Mouse (Mus musculus) limb, embryonic 14.5 days (tissue): ENCODE measurements at regions not wholly inside any gene's neighbourhood (a gene's known extent, or its start where the extent isn't known, plus 50 kb on each side); places are given as distances from the start of the nearest gene placed in this dataset.

Experiments used
- ATAC-seq: fragments of 200-750 bp; cut with Nextera tagmentation; 2 replicates; pipeline ENCODE4 v1.8.0; 2017; ENCODE audit warnings: low read depth, moderate number of reproducible peaks, moderate TSS enrichment; ENCODE audit not compliant: low FRiP score
- DNase-seq: peaks from one replicate; pipeline ENCODE4 v3.0.0-alpha.2; 2015; ENCODE audit warnings: low spot score
- H3K27ac ChIP-seq: fragments of 300-500 bp; sonication (generic); replicated peaks from 2 replicates; pipeline ENCODE4 v1.5.1; 2014; ENCODE audit warnings: low read depth, mild to moderate bottlenecking, low read length, moderate library complexity, mixed read lengths
- H3K27me3 ChIP-seq: fragments of 300-500 bp; sonication (generic); 2 replicates; pipeline ENCODE4 v1.6.1; 2014; ENCODE audit warnings: low read length, mixed read lengths; ENCODE audit not compliant: control insufficient read depth, insufficient read depth
- H3K36me3 ChIP-seq: fragments of 300-500 bp; sonication (generic); 2 replicates; pipeline ENCODE4 v1.6.1; 2014; ENCODE audit warnings: mild to moderate bottlenecking, low read length, moderate library complexity, mixed read lengths; ENCODE audit not compliant: control insufficient read depth, insufficient read depth
- H3K4me1 ChIP-seq: fragments of 300-500 bp; sonication (generic); 2 replicates; pipeline ENCODE4 v1.6.1; 2014; ENCODE audit warnings: antibody characterized with exemption, low read length, mixed read lengths; ENCODE audit not compliant: control insufficient read depth, insufficient read depth
- H3K4me2 ChIP-seq: fragments of 300-500 bp; sonication (generic); replicated peaks from 2 replicates; pipeline ENCODE4 v1.6.1; 2014; ENCODE audit warnings: low read depth, mild to moderate bottlenecking, low read length, moderate library complexity; ENCODE audit not compliant: severe bottlenecking
- H3K4me3 ChIP-seq: fragments of 300-500 bp; sonication (generic); replicated peaks from 2 replicates; pipeline ENCODE4 v1.5.1; 2014; ENCODE audit warnings: low read length
- H3K9ac ChIP-seq: fragments of 300-500 bp; sonication (generic); 2 replicates; pipeline ENCODE4 v1.6.1; 2014; ENCODE audit warnings: mild to moderate bottlenecking, low read depth, low read length, moderate library complexity; ENCODE audit not compliant: severe bottlenecking
- H3K9me3 ChIP-seq: fragments of 300-500 bp; sonication (generic); 2 replicates; pipeline ENCODE4 v1.6.1; 2016; ENCODE audit warnings: low read length; ENCODE audit not compliant: control insufficient read depth
- POLR2A ChIP-seq: fragments of 200-500 bp; IDR thresholded peaks from 2 replicates; pipeline ENCODE4 v1.8.0; 2012; ENCODE audit warnings: inconsistent platforms, mild to moderate bottlenecking, moderate library complexity, borderline replicate concordance; ENCODE audit not compliant: insufficient read depth, insufficient read length; ENCODE audit errors: extremely low read depth
- WGBS: fragments of 180-500 bp; shearing (Covaris S2); extraction: QIAGEN DNeasy Blood & Tissue Kit; methylation state at CpG from one replicate; pipeline ENCODE4 v1.1.7; 2014; 5-methylcytosine and 5-hydroxymethylcytosine counted together

DNA sequence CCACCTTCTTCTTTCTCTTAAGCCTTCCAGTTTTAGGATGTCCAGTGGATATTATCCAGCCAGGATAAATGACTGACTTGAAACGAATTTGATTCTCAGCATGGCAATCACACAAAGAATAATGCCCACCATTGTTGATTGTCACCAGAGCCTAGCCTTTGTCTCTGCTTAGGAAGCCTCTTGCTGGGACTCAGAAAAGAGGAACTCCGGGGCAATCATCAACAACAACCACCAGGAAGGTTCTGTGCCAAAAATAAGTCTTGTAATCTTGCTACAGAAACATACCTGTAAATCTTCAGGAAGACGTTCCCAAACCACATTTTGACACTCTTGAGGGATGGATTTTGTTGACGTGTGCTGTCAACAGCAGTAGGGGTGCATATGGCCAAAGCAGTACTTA lies 268.2 kb upstream of the Acvr2a start:
- Histone ChIP-seq H3K36me3 (no peaks in the 10 kb centered on the region), H3K27ac (no peak overlapping the region), H3K4me2 (no peak overlapping the region), H3K9ac (no peak overlapping the region), H3K4me1 (no peaks in the 10 kb centered on the region), H3K4me3 (no peak overlapping the region), H3K27me3 (no peaks in the 10 kb centered on the region), H3K9me3 (no peaks in the 10 kb centered on the region)
- ATAC-seq (no peak), DNase-seq (no peak)
- 76% methylated on average over 4 of the region's 4 CpGs for WGBS
- TF ChIP-seq POLR2A, result no peak

DNA sequence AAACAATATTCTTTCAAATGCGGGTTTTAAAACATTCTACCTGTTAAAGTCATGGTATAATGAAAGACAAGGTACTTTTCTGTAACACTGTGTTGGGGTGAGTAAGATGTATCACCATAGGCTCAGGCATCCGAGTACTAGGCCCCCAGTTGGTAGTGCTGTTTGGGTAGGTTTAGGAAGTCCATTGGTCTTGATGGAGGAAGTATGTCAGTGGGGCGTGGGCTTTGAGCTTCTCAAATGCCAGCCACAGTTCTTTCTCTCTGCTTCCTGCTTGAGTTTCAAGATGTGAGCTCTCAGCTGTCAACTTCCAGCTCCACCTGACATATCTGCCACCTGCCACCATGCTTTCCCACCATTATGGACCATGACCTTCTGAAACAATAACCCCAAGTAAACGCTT lies 267.7 kb upstream of the Acvr2a start:
- Histone ChIP-seq H3K27me3 (no peaks in the 10 kb centered on the region), H3K9ac (no peak overlapping the region), H3K4me3 (no peak overlapping the region), H3K9me3 (no peaks in the 10 kb centered on the region), H3K4me2 (no peak overlapping the region), H3K4me1 (no peaks in the 10 kb centered on the region), H3K36me3 (no peaks in the 10 kb centered on the region), H3K27ac (no peak overlapping the region)
- no peak for ATAC-seq
- DNase-seq, result no peak
- 79% methylated on average over 4 of the region's 4 CpGs for WGBS
- no peak for TF ChIP-seq POLR2A

DNA sequence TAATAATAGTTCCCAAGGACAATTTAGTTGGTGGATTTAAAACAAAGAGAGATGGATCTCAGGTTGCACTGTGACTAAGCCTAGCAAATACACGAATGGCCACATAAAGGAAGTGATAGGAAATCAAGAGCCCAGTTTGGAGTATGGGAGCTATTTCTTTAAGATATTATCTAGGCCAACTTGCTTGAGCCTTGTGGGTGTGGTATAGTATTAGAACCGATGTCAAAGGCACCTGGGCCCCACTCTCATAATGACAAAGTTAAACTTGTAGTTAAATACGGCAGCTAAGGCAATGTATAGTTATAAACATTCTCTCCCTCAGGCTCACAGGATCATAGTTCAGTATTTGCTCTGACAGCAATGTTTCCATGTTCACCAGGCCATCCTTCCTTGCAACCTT lies 257.3 kb upstream of the Acvr2a start:
- H3K4me3 ChIP-seq, result no peak overlapping the region

DNA sequence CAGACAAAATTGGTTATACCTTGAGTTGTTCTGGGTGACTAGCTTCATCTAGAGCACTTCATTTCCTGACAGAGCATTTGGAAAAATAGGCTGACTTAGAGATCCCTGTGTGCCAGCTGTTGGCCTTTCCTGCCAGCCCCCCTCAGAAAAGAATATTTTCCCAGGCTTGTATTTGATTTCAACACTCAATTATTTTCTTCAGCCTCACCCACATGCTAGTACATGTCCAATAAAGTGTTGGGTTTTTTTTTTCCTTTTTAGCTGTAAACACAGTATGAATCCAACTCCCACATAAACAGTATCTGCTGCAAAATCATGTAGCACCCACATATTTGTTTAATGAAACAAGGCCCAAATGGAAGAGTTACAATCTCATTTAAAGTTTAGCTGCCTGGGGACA lies 256.8 kb upstream of the Acvr2a start:
- no peaks in the 10 kb centered on the region for H3K9me3 ChIP-seq
- no peak overlapping the region for H3K9ac ChIP-seq
- TF ChIP-seq POLR2A, result no peak
- H3K36me3 ChIP-seq, result no peaks in the 10 kb centered on the region
- no peak overlapping the region for H3K4me2 ChIP-seq
- DNase-seq (no peak), ATAC-seq (no peak)
- no peaks in the 10 kb centered on the region for H3K4me1 ChIP-seq
- no peak overlapping the region for H3K4me3 ChIP-seq
- H3K27me3 ChIP-seq, result no peaks in the 10 kb centered on the region
- no peak overlapping the region for H3K27ac ChIP-seq

More for the DNA sequence above, 257.3 kb upstream of the Acvr2a start:
- no peak overlapping the region for H3K27ac ChIP-seq
- DNase-seq (no peak), ATAC-seq (no peak)
- no peaks in the 10 kb centered on the region for H3K36me3 ChIP-seq
- no peak for TF ChIP-seq POLR2A
- H3K4me1 ChIP-seq, result no peaks in the 10 kb centered on the region
- H3K27me3 ChIP-seq, result no peaks in the 10 kb centered on the region
- no peaks in the 10 kb centered on the region for H3K9me3 ChIP-seq
- 50% methylated on average over 3 of the region's 3 CpGs for WGBS
- no peak overlapping the region for H3K4me2 ChIP-seq
- no peak overlapping the region for H3K9ac ChIP-seq

GRCm38 (mm10) chr2:48558641-48559040 lies 255.3 kb upstream of the Acvr2a start:
- no peak for TF ChIP-seq POLR2A
- no peaks in the 10 kb centered on the region for H3K36me3 ChIP-seq
- no peak overlapping the region for H3K4me2 ChIP-seq
- no peak overlapping the region for H3K27ac ChIP-seq
- no peak overlapping the region for H3K9ac ChIP-seq
- no peak for ATAC-seq
- DNase-seq, result no peak
- no peaks in the 10 kb centered on the region for H3K4me1 ChIP-seq
- no peak overlapping the region for H3K4me3 ChIP-seq
- H3K27me3 ChIP-seq, result no peaks in the 10 kb centered on the region
- H3K9me3 ChIP-seq, result no peaks in the 10 kb centered on the region
- 95% methylated on average over 3 of the region's 3 CpGs for WGBS

- Histone ChIP-seq H3K36me3 (no peaks in the 10 kb centered on the region), H3K9me3 (no peaks in the 10 kb centered on the region), H3K4me3 (no peak overlapping the region), H3K9ac (no peak overlapping the region), H3K4me1 (peaks cover 4% of the 10 kb centered on the region; the same call in 1 of the 2 replicates), H3K27ac (no peak overlapping the region), H3K27me3 (no peaks in the 10 kb centered on the region), H3K4me2 (no peak overlapping the region)
- TF ChIP-seq POLR2A, result no peak
- DNase-seq (no peak), ATAC-seq (no peak)
- 62% methylated on average over 3 of the region's 3 CpGs for WGBS
These were observed 250.3 kb upstream of the Acvr2a start for GRCm38 (mm10) chr2:48563636-48564035.
